Mouse (Mus musculus) spleen, adult 2 months (tissue): ENCODE results near the gene Bzw2.

Source experiments
- CTCF ChIP-seq: fragments of 200-500 bp; IDR thresholded peaks from 2 replicates; pipeline ENCODE4 v1.5.1; 2011; ENCODE audit warnings: mild to moderate bottlenecking, inconsistent platforms; ENCODE audit not compliant: insufficient read depth, insufficient read length, insufficient replicate concordance; ENCODE audit errors: extremely low read depth
- POLR2A ChIP-seq: fragments of 200-500 bp; IDR thresholded peaks from 2 replicates; pipeline ENCODE4 v1.6.1; 2011; ENCODE audit warnings: low read depth, low read length, inconsistent platforms

DNA sequence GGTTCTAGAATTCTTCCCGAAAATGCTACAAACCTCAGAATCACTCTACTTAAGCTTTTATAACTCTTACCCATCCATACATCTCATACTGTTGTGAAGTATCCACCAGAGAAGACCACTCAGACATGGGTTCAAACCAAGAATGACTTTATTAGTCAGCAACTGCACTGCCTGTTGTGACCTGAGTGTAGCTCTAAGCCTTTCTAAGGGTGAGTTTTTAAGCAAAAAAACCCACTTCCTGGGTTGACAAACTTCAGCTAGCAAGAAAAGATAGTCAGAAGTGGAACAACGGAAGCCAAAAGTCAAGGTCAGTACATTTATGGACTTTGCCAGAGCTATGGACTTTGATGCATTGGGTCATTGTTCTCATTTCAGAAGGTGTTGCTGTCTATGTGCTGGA, 90.3 kb downstream of the Bzw2 start:
- TF ChIP-seq POLR2A (no peak), CTCF (no peak)
